Mouse (Mus musculus) brown adipose tissue, adult 24 weeks (tissue): ENCODE results near the gene G6pc2. TPM values are rescaled to one million over a fixed set of nuclear protein-coding genes. Genes with fewer than 3 reads are reported as not detected.

Experiments
- H3K27ac ChIP-seq: fragments of 200-500 bp; replicated peaks from 2 replicates; pipeline ENCODE4 v1.5.1; 2012; ENCODE audit warnings: low read depth, mild to moderate bottlenecking, low read length
- H3K4me1 ChIP-seq: fragments of 200-500 bp; 2 replicates; pipeline ENCODE4 v1.6.1; 2012; ENCODE audit warnings: low read length, mixed read lengths; ENCODE audit not compliant: control insufficient read depth, insufficient read depth, insufficient read length
- H3K4me3 ChIP-seq: fragments of 200-500 bp; 2 replicates; pipeline ENCODE4 v1.5.1; 2012; ENCODE audit warnings: low read depth, mild to moderate bottlenecking, low read length, moderate library complexity; ENCODE audit not compliant: insufficient read depth
- polyA plus RNA-seq: library from polyadenylated mRNA; stranded (reverse); fragments of >200 nt; gene quantifications from 2 replicates; pipeline ENCODE4 v1.2.4, GENCODE M21; 2012; ENCODE audit not compliant: missing spikeins, insufficient read depth, insufficient read length

The G6pc2 gene
- polyA plus RNA-seq, 1 experiment = not detected

- H3K4me1 ChIP-seq = no peaks in the 10 kb centered on the region
- no peak overlapping the region for H3K4me3 ChIP-seq
- H3K27ac ChIP-seq = no peak overlapping the region
These were observed 11.9 kb downstream of the G6pc2 start for GRCm38 (mm10) chr2:69222815-69223214.

GRCm38 (mm10) chr2:69224724-69225123 is 13.9 kb downstream of the G6pc2 start:
- Histone ChIP-seq H3K27ac (no peak overlapping the region), H3K4me3 (no peak overlapping the region), H3K4me1 (no peaks in the 10 kb centered on the region)

GRCm38 (mm10) chr2:69226876-69227275 is 16.0 kb downstream of the G6pc2 start:
- no peak overlapping the region for H3K4me3 ChIP-seq

GRCm38 (mm10) chr2:69228635-69229034 is 17.8 kb downstream of the G6pc2 start:
- H3K27ac ChIP-seq = no peak overlapping the region
- H3K4me3 ChIP-seq = no peak overlapping the region
- no peaks in the 10 kb centered on the region for H3K4me1 ChIP-seq

More at GRCm38 (mm10) chr2:69226876-69227275, 16.0 kb downstream of the G6pc2 start:
- Histone ChIP-seq H3K27ac (no peak overlapping the region), H3K4me1 (no peaks in the 10 kb centered on the region)

GRCm38 (mm10) chr2:69230137-69230536 is 19.3 kb downstream of the G6pc2 start:
- H3K27ac ChIP-seq = no peak overlapping the region
- no peak overlapping the region for H3K4me3 ChIP-seq
- no peaks in the 10 kb centered on the region for H3K4me1 ChIP-seq

GRCm38 (mm10) chr2:69232101-69232500 is 21.2 kb downstream of the G6pc2 start:
- H3K4me3 ChIP-seq = no peak overlapping the region
- H3K4me1 ChIP-seq = no peaks in the 10 kb centered on the region
- no peak overlapping the region for H3K27ac ChIP-seq

- Histone ChIP-seq H3K4me3 (no peak overlapping the region), H3K27ac (no peak overlapping the region), H3K4me1 (no peaks in the 10 kb centered on the region)
These were observed 24.3 kb downstream of the G6pc2 start for GRCm38 (mm10) chr2:69234976-69235678.

GRCm38 (mm10) chr2:69239315-69239714 is 28.4 kb downstream of the G6pc2 start:
- H3K27ac ChIP-seq = no peak overlapping the region
- H3K4me3 ChIP-seq = no peak overlapping the region
- H3K4me1 ChIP-seq = no peaks in the 10 kb centered on the region

- Histone ChIP-seq H3K4me1 (no peaks in the 10 kb centered on the region), H3K27ac (no peak overlapping the region), H3K4me3 (no peak overlapping the region)
These were observed 34.1 kb downstream of the G6pc2 start for GRCm38 (mm10) chr2:69244924-69245323.

GRCm38 (mm10) chr2:69247081-69247480 is 36.2 kb downstream of the G6pc2 start:
- Histone ChIP-seq H3K4me1 (no peaks in the 10 kb centered on the region), H3K4me3 (no peak overlapping the region)

GRCm38 (mm10) chr2:69248221-69248755 is 37.4 kb downstream of the G6pc2 start:
- H3K27ac ChIP-seq = no peak overlapping the region
- H3K4me1 ChIP-seq = no peaks in the 10 kb centered on the region
- no peak overlapping the region for H3K4me3 ChIP-seq

More at GRCm38 (mm10) chr2:69247081-69247480, 36.2 kb downstream of the G6pc2 start:
- no peak overlapping the region for H3K27ac ChIP-seq

GRCm38 (mm10) chr2:69264069-69264618 is 53.3 kb downstream of the G6pc2 start:
- H3K4me3 ChIP-seq = no peak overlapping the region
- H3K4me1 ChIP-seq = no peaks in the 10 kb centered on the region
- H3K27ac ChIP-seq = no peak overlapping the region

GRCm38 (mm10) chr2:69275875-69276274 is 65.0 kb downstream of the G6pc2 start:
- no peaks in the 10 kb centered on the region for H3K4me1 ChIP-seq
- H3K4me3 ChIP-seq = no peak overlapping the region
- no peak overlapping the region for H3K27ac ChIP-seq
